Mouse (Mus musculus) heart, postnatal 10 days (tissue): ENCODE measurements around the gene Nxpe3. TPM values are rescaled to one million over a fixed set of nuclear protein-coding genes. Genes with fewer than 3 reads are reported as not detected.

Source experiments
- DNase-seq, 2 experiments: peaks; one replicate each; pipeline ENCODE4 v3.0.0; 2021
- intact Hi-C: fragments of 180-260 bp; cut with DNase I; formaldehyde crosslinking; loops from one replicate; pipeline ENCODE4 v1.15.1; 2025
- total RNA-seq, 2 experiments: library from RNA; stranded (reverse); gene quantifications; 2 replicates each; pipeline ENCODE4 v1.2.3; 2021

Nxpe3 gene
- total RNA-seq, 2 experiments from 2014 or later: 0.43 to 0.77 TPM

GRCm38 (mm10) chr16:55816202-55816941 is 78.7 kb downstream of the Nxpe3 start:
- DNase-seq: no peak
- intact Hi-C loops: no loop called here

- DNase-seq: no peak
- intact Hi-C loops: no loop called here
Observed at GRCm38 (mm10) chr16:55815466-55815865, 79.6 kb downstream of the Nxpe3 start.

- no peak for DNase-seq
- intact Hi-C loops: no loop called here
Observed at GRCm38 (mm10) chr16:55814686-55815085, 80.4 kb downstream of the Nxpe3 start.

- intact Hi-C loops: no loop called here
- no peak for DNase-seq
Observed at GRCm38 (mm10) chr16:55813916-55814315, 81.2 kb downstream of the Nxpe3 start.

- intact Hi-C loops: no loop called here
- DNase-seq: no peak
Observed at GRCm38 (mm10) chr16:55811792-55812191, 83.3 kb downstream of the Nxpe3 start.

GRCm38 (mm10) chr16:55809779-55810514 is 85.1 kb downstream of the Nxpe3 start:
- intact Hi-C loops: no loop called here
- DNase-seq: no peak

- DNase-seq: no peak
- intact Hi-C loops: no loop called here
Observed at GRCm38 (mm10) chr16:55809345-55809744, 85.7 kb downstream of the Nxpe3 start.

- intact Hi-C loops: no loop called here
- DNase-seq: peak; percentile 23 to 31
Observed at GRCm38 (mm10) chr16:55807505-55807932, 87.6 kb downstream of the Nxpe3 start.

GRCm38 (mm10) chr16:55804799-55805198 is 90.3 kb downstream of the Nxpe3 start:
- intact Hi-C loops: no loop called here
- DNase-seq: no peak

GRCm38 (mm10) chr16:55801629-55802028 is 93.5 kb downstream of the Nxpe3 start:
- no peak for DNase-seq
- intact Hi-C loops: no loop called here

- peak in 1 of 2 experiments; percentile 23 for DNase-seq
Observed at GRCm38 (mm10) chr16:55798845-55799244, 96.2 kb downstream of the Nxpe3 start.

GRCm38 (mm10) chr16:55790326-55790725 is 104.8 kb downstream of the Nxpe3 start:
- intact Hi-C loops: no loop called here
- no peak for DNase-seq

More at GRCm38 (mm10) chr16:55798845-55799244, 96.2 kb downstream of the Nxpe3 start:
- intact Hi-C loops: no loop called here

Other genes with a start within 250 kb of the Nxpe3 start
- gene Nfkbiz, start 56.4 kb downstream of the Nxpe3 start, total RNA-seq: 1 to 10 TPM; 3.0 to 4.0 TPM
- gene Cep97, start 39.6 kb upstream of the Nxpe3 start, total RNA-seq: 1 to 10 TPM; 4.9 to 6.6 TPM
- gene Rpl24, start 71.0 kb upstream of the Nxpe3 start, total RNA-seq: 100 to 1,000 TPM; 671 to 687 TPM
- 1 to 10 TPM; 9.0 to 9.6 TPM for gene Zbtb11, start 78.6 kb upstream of the Nxpe3 start, total RNA-seq
- 10 to 100 TPM; 63.5 to 65.0 TPM for gene Pcnp, start 134.5 kb upstream of the Nxpe3 start, total RNA-seq
- gene Trmt10c, start 142.5 kb upstream of the Nxpe3 start, total RNA-seq: 10 to 100 TPM; 11.7 to 12.5 TPM
- gene Senp7, start 153.1 kb upstream of the Nxpe3 start, total RNA-seq: 10 to 100 TPM; 19.8 to 21.6 TPM